Mouse (Mus musculus): ENCODE data around the gene Kif5a.

Gene Kif5a

DNA sequence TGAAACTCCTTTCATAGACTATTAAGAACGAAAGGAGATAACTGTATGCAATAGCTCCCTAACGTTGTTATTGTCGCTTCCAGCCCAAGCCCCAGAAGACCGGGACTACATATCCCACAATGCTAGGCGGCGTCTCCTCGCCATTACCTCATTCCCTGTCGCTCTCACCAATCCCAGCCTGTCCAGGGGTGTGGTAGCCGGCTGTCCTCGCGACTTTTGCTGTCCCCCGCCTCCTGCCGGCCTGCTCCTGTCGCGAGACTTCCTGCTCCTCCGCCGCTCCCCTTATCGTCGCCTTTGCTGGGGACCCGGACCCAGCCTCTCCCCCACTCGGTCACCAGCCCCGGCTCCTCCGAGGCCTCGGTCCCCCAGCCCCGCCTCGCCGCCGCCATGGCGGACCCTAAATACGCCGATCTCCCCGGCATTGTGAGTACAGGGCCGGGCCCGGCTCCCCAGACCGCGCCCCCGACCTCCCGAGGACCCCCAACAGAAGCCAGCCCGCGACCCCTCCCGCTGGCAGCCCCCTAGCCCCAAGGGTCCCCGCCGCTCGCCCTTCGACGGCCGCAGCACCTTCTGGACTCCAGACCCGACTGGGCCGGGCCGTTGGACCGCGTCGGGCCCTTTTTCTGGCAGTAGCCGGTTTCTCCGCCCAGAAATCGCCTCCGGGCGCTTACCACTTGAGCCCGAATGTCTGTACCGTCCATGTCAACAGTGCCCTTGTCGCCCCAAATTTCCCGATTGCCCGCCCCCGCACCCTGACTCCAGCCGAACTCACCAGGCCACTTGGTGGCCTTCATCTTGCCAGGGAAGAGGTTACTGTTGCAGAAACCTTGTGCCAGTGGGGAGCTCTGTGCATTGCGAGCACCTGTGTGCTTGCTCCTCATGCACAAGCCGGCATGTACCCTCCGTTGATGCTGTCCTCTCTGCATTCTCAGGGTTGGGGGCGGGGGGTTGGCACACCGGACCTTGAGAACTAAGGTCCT lies 3.3 kb upstream of the Kif5a start, which contains the start of gene Dctn2:
Gene Dctn2, plus strand, starts transcription at position 257 of the 980 bp plus-strand sequence.
- in situ Hi-C loops (cut with MboI; ENCODE audit: low sequenced_read_pairs) = no loop called here

DNA sequence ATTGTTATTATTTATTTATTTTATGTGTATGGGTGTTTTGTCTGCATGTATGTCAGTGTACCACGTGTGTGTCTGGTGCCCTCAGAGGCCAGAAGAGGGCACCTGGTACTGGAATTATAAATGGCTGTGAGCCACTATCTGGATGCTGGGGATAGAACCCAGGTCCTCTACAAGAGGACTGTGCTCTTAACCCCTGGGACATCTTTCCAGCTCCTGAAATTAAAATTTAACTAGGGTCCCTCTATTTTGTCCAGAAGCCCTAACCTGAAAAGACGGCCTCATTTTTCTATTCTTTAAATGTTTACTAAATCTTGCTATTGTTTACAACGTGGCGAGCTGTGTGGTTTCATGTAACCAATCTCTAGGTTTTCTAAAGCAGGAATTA lies 2.6 kb upstream of the Kif5a start:
- in situ Hi-C loops (cut with MboI; ENCODE audit: low sequenced_read_pairs) = no loop called here

DNA sequence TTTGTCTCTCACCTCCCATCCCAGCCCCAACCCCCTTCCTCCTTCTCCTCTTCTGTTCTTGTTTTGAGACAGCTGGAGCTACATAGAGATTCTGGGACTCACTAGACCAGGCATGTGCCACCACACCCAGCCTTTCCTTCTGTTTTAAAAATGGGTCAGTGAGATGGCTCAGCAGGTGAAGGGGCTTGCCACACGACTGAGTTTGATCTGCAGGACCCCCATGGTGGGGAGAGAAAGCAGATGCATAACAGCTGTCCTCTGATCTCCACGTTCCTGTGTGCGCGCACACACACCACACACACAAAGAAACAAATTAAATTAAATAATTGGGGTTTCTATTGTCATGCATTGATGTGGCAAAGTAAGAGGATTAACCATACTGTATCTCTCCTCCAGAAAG lies 1.8 kb upstream of the Kif5a start:
- in situ Hi-C loops (cut with MboI; ENCODE audit: low sequenced_read_pairs) = no loop called here

DNA sequence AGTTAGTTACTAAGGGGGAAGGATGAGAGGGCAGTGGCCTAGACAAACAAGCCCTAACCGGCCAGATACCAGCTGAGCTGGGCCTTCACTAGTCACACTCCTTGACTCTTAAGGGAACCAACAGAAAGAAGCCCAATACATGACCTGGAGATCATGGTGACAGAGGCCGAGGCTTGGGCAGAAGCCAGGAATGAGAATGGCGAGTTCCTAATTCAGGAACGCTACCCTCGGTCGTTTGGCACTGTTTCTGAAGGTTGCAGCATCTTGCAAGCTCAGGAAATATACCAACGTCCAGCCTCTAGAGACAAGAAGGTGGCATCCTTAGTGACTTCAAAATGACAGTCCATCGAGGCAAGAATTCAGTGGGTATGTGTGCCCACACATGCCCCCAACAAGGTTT lies 1.2 kb upstream of the Kif5a start:
- in situ Hi-C loops (cut with MboI; ENCODE audit: low sequenced_read_pairs) = no loop called here

DNA sequence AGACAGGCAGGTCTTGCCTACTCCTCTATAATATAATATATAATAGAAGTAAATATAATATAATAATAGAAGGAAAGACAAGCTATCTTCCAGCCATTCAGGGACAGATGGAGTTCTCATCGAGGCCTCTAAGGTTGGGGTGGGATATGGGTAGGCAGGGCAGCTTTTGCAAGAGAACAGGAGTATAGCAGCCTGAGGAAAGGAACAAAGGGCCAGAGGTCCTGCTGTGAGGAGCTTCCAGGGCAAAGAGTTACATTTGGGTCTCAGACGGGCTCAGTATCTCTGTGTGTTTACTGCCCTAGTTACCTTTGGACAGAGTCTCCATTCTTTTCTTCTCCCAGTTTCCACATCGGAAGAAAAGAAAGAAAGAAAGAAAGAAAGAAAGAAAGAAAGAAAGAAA lies 483 bp upstream of the Kif5a start:
- in situ Hi-C loops (cut with MboI; ENCODE audit: low sequenced_read_pairs) = no loop called here

DNA sequence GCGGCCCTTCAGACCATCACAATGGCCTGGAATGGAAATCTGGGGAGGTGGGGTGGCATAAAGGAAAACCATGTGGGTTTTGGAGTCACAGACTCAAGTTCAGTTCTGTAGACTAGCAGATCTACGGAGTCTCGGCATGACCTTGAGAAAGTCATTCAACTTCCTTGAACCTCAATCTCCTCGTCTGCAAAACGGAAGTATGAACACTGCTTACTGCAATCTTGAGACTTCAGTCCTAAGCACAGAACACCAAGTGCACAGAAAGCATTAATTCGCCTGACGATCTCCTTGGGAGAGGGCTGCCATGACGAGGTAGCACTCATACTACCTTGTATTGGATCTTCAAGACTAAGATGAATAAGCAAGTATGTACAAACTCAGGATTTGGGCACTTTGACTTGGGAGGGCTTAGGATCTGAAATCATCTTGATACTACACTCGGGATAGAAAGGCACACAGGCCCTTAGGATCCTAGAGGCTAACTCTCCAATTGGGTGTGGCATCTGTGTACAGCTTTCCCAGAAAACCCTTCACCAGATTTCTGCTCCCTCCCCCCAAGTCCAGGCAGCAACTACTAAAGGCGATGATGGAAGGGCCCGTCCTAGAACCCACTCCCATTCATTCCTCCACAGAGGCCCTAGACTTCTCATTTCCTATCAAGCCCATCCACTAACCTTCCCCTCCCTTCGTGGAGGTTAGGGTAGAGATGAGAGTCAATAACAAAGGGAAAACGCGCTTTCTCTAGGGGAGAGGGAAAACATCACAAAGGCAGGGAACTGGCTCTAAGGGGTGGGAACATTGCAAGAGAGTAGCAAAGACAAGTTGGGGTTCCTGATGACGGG lies 1.2 kb downstream of the Kif5a start:
- in situ Hi-C loops (cut with MboI; ENCODE audit: low sequenced_read_pairs) = no loop called here

DNA sequence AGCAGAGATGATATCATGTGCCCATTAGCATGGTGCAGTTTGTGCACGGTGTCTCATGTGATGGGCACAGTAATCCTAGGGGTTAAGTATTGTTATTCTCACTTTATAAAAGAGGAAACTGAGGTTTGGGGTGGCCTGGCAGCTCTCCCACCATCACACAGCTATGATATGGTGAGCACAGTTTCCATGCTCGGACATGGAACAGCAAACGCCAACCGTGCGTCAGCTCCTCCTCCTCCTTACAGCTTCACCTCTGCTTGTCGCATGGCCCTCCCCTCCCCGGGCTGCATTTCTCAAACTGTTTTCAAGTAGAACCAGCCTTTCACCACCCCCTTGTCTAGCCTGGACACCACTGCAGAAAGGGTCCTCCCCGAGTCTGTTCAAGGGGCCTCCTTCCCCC lies 4.7 kb downstream of the Kif5a start:
- in situ Hi-C loops (cut with MboI; ENCODE audit: low sequenced_read_pairs) = no loop called here

DNA sequence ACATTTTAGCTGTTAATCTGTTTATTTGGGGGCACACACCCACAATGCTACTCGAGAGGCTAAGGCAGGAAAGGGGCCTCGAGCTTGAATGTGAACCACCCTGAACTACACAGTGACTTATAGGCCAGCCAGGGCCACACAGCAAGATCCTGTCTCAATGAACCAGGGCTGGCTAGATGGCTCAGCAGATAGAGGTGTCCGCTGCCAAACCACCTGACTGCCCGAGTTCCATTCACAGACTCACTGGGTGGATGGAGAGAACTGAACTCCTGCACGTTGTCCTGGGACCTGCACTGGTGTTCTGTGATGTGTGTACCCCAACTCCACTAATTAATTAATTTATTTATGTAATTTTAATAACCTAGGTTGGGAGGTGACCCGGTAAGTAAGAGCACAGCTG lies 5.4 kb downstream of the Kif5a start:
- in situ Hi-C loops (cut with MboI; ENCODE audit: low sequenced_read_pairs) = no loop called here

DNA sequence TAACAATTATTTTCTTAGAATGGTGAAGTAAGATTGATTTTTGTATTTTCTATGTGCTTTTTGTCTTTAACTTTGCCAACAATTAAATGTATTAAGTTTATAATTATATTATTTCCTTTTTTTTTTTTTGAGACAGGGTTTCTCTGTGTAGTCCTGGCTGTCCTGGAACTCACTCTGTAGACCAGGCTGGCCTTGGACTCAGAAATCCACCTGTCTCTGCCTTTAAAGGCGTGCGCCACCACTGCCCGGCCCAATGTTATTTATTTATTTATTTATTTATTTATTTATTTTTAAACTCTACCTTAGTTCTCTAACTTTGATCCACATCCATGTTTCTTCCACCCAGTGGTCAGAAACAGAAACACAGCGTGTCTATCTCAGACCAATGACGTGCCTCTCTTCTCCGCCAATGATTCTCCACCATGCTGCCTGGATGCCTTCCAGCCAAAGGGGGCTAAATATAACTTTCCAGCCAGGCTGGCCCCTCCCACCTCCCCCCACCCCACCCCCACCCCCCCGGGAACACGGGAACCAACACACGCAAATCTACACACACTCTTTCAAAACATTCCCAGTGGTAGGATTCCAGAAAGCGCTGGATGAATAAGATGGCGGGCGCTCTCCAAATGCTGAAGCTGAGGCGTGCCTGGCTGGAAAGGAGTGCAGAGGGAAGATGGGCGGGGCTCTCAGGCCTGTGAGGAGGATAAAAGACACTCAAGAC lies 7.4 kb downstream of the Kif5a start:
- in situ Hi-C loops (cut with MboI; ENCODE audit: low sequenced_read_pairs) = no loop called here

DNA sequence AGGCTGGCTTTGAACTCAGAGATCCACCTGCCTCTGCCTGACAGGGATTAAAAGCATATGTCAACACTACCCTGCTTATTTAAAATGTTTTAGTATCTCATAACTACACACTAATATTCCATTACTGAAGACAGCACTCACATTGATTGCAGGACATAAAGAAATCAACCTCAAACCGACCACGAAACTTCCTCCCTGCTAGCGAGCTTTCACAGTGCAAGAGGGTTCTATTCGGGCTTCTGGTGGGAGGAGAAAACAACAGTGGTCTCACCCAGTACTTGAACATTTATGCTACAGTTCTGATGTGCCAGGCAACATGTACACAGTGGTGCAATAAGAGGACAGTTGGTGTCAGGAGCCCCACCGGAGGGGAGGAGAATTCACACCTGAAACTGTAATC lies 12.3 kb downstream of the Kif5a start:
- in situ Hi-C loops (cut with MboI; ENCODE audit: low sequenced_read_pairs) = no loop called here

DNA sequence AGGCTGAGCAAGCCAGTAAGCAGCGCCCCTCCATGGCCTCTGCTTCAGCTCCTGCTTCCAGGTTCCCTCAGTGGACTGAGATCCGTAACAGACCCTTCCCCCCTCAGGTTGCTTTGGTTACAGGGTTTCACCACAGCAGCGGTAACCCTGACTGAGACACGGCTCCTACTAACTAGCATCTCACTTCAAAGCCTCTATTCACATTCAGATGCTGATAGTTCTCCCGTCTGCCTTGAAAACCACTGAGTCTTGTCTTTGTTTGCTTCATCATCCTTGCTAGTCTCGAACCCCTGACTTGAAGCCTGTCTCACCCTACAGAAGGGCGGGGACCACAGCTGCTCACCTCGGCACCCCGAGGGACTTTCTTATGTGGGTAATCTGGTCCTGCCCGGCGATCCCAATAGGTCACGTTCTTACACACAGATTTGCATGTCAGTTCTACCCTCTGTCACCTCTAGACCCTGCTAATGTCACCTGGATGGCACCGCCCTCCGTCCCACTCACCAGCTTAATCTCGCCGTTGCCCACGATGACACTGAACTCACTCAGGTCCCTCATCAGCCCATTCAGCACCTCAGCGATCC lies 24.8 kb downstream of the Kif5a start:
- in situ Hi-C loops (cut with MboI; ENCODE audit: low sequenced_read_pairs) = no loop called here

DNA sequence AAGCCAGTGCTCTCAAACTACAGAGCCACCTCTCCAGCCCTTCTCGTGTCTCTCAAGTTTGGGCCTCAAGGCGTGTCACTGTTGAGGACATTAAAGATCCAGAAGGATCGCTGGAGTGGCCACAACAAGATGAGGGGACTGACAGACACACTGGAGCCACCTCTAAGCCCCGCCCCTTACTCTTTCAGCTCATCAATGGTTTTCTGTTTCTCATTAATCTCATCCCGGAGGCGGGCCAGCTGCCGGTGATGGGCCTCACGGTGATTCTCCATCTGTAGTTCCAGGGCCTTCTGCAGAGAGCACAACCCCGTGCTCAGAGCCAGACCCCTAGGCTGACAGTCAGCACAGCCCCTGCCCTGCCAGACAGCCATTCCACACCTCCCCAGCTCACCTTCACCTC lies 26.6 kb downstream of the Kif5a start:
- in situ Hi-C loops (cut with MboI; ENCODE audit: low sequenced_read_pairs) = no loop called here

DNA sequence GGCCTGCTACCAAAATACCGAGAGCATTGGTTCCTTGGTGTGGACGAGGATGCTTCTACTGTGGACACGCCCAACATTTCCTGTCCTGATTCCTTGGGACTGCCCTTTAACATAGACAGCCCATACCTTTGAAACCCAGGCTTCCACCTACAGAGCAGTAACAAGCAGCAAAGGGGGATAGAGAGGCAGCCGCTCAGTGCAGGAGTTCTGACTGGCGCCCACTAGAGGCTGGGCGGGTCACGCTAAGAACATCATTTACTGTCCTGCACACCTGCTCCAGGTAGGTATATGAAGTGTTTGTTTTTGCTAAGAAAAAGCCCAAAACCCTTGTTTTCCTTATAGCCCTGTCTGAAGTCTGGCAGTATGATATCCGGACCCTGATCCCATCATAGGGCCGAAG lies 30.0 kb downstream of the Kif5a start:
- in situ Hi-C loops (cut with MboI; ENCODE audit: low sequenced_read_pairs) = no loop called here

DNA sequence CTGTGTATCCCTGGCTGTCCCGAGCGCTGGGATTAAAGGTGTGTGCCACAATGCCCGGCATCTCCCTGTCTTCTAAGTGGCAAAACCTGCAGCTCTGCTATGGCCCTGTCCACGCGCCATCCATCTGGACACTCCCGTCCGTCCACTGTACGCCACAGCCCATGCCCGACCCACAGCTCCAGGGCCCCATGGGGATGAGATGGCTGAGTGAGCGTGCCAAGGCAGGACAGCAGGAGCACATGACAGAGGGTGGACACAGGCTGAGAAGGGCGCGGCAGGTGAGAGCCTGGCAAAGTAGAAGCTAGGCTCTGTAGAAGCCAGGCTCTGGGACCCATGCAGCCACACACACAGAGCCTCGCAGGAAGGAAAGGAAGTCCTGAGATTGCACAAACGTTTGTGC lies 31.4 kb downstream of the Kif5a start:
- in situ Hi-C loops (cut with MboI; ENCODE audit: low sequenced_read_pairs) = no loop called here

DNA sequence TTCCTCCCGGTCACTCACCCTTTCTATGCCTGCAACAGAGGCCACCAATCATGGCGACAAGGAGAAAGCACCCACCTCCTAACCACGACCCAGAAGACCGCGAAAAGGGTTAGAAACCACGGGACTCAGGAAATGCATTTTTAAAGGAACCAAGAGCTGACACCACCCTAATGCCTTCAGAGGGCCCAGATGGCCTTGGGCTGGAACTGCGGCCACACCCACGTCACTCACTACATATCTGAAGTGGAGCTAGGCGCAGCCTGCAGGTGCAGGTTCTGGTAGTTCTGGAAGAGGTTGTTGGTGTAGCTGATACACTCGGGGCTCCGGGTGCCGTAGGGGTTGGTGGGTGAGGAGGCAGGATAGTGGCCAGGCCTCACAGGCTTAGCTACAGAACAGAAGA lies 32.5 kb downstream of the Kif5a start:
- in situ Hi-C loops (cut with MboI; ENCODE audit: low sequenced_read_pairs) = no loop called here

DNA sequence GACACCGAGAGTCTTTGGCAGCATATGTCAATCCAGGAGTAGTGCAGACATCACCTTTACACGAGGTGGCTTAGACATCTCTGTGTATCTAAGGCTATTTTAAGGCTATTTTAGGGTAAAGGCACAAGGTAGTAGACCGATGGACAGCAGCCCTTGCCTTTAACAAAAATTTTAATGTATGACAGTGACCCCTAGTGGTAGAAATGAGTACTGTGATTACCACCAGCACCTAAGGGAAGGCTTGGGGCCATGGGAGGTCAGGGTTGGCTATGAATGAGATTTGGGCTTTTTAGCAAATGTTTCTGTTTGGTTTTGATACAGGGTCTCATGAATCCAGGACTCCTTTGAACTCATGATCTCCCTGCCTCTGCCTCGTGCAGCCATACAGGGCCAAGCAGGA lies 34.3 kb downstream of the Kif5a start:
- in situ Hi-C loops (cut with MboI; ENCODE audit: low sequenced_read_pairs) = no loop called here

DNA sequence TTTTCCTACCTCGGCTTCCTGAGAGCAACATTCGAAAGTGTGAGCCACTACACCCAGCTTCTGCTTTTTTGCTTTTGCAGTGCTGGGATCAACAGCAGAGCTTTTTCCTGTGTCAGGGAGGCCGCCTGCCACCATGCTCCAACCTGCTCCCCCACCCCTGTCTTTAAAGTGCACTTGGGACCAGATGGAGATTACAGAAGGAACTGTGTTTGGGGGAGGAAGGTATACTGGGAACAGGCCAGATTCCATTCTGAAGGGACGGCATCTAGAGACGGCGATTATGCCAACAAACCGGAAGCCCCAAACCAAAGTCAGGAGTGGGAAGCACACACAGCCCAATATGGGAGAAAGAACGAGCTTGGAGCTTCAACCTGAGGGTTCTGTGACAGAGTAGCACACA lies 36.0 kb downstream of the Kif5a start:
- in situ Hi-C loops (cut with MboI; ENCODE audit: low sequenced_read_pairs) = no loop called here

DNA sequence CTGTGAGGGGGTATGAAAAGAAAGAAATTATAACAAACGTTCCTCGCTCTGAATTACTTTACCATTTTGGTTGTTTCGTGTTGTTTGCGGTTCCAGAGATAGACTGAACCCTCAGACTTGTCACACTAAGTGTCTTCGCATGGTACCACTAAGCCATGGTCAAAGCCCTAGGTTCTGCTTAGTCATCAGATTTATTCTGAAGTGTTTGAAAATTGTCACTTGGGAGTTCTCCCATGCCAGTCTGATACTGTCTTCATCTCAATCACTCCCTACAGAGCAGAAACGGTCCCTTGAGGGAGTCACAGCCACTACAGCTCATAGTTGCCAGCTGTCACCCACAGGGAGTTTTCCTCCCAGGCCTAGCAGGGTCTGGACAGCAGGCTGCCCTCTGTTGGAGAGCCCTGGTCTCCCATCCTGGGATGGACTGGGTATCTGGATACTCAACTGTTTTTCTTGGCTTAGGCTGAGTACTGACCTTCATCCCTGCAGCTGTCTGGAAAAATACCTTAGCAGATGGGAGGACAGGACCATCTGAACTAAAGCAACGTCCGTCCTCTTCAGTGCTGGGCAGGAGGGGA lies 36.7 kb downstream of the Kif5a start:
- in situ Hi-C loops (cut with MboI; ENCODE audit: low sequenced_read_pairs) = no loop called here

DNA sequence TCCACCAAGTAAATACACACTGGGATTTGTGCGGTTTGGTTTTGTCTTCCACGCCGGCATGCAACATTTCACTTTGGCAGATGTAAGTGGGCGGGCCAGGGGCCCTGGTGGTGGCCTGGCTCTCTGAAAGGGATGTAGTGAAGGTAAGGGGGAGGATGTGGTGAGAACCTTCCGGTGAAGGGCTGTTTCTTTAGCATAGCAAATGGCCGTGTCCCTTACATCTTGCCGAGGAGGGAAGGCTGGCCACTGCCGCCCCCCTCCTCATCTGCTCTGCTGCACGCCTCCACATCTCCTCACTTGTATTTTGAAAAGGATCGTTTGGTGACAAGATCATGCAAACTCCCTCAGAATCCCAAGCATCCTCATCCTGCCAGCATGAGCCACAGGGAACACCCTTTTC lies 37.4 kb downstream of the Kif5a start:
- in situ Hi-C loops (cut with MboI; ENCODE audit: low sequenced_read_pairs) = no loop called here

DNA sequence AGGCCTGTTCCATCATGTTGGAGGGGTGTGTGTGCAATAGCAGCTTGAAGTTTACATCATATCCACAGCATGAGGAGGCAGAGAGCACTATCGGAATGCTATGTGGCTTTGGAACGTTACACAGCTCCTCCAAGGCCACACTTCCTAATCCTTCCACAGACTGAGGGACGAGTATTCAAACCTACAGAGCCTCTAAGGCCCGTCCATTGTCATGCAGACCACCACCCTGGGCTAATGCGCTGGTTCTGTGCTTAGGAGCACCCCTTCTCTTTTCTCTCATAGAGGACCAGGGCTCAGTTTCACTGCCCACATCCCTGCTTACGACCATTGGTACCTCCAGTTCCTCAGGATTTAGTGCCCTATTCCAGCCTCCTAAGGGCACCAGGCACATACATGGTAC lies 37.9 kb downstream of the Kif5a start:
- in situ Hi-C loops (cut with MboI; ENCODE audit: low sequenced_read_pairs) = no loop called here

DNA sequence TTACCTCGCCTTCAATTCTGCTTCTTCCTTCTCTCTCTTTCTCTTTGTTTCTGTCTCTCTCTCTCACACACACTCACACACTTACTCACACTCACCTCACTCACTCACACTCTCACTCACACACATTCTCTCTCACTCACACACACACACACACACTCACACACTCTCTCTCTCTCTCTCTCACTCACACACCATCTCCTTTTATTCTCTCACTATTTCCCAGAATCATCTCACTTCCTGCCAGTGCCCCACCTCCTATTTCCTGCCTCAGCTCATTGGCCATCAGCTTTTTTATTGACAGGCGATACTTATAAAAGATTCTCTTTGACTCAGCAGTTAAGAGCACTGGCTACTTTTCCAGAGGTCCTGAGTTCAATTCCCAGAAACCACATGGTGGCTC lies 44.8 kb downstream of the Kif5a start:
- in situ Hi-C loops (cut with MboI; ENCODE audit: low sequenced_read_pairs) = no loop called here

All from CH12F3 (cell line).